Mouse (Mus musculus) forebrain, embryonic 16.5 days (tissue): ENCODE measurements at regions not wholly inside any gene's neighbourhood (a gene's known extent, or its start where the extent isn't known, plus 50 kb on each side); places are given as distances from the start of the nearest gene placed in this dataset.

ENCODE experiments used
- ATAC-seq: fragments of 200-750 bp; cut with Nextera tagmentation; 2 replicates; pipeline ENCODE4 v1.8.0; 2017; ENCODE audit warnings: mild to moderate bottlenecking, moderate library complexity
- H3K27ac ChIP-seq: fragments of 300-500 bp; sonication (generic); 2 replicates; pipeline ENCODE4 v1.5.1; 2014; ENCODE audit warnings: low read length, control low read depth
- H3K27me3 ChIP-seq: fragments of 300-500 bp; sonication (generic); replicated peaks from 2 replicates; pipeline ENCODE4 v1.6.1; 2014; ENCODE audit warnings: low read length; ENCODE audit not compliant: control insufficient read depth, insufficient read depth
- H3K36me3 ChIP-seq: fragments of 300-500 bp; sonication (generic); 2 replicates; pipeline ENCODE4 v1.6.1; 2014; ENCODE audit not compliant: control insufficient read depth, insufficient read depth
- H3K4me1 ChIP-seq: fragments of 300-500 bp; sonication (generic); replicated peaks from 2 replicates; pipeline ENCODE4 v1.6.1; 2014; ENCODE audit warnings: low read length; ENCODE audit not compliant: control insufficient read depth, insufficient read depth
- H3K4me2 ChIP-seq: fragments of 300-500 bp; sonication (generic); 2 replicates; pipeline ENCODE4 v1.6.1; 2014; ENCODE audit warnings: mild to moderate bottlenecking, low read length, control low read depth
- H3K4me3 ChIP-seq: fragments of 300-500 bp; sonication (generic); replicated peaks from 2 replicates; pipeline ENCODE4 v1.5.1; 2014; ENCODE audit warnings: mild to moderate bottlenecking, low read length, control low read depth
- H3K9ac ChIP-seq: fragments of 300-500 bp; sonication (generic); replicated peaks from 2 replicates; pipeline ENCODE4 v1.6.1; 2014; ENCODE audit warnings: low read depth, low read length, control low read depth
- H3K9me3 ChIP-seq: fragments of 300-500 bp; sonication (generic); 2 replicates; pipeline ENCODE4 v1.6.1; 2016; ENCODE audit warnings: low read length; ENCODE audit not compliant: control insufficient read depth
- WGBS: fragments of 180-500 bp; shearing (Covaris S2); extraction: QIAGEN DNeasy Blood & Tissue Kit; methylation state at CpG from one replicate; pipeline ENCODE4 v1.1.7; 2014; 5-methylcytosine and 5-hydroxymethylcytosine counted together

DNA sequence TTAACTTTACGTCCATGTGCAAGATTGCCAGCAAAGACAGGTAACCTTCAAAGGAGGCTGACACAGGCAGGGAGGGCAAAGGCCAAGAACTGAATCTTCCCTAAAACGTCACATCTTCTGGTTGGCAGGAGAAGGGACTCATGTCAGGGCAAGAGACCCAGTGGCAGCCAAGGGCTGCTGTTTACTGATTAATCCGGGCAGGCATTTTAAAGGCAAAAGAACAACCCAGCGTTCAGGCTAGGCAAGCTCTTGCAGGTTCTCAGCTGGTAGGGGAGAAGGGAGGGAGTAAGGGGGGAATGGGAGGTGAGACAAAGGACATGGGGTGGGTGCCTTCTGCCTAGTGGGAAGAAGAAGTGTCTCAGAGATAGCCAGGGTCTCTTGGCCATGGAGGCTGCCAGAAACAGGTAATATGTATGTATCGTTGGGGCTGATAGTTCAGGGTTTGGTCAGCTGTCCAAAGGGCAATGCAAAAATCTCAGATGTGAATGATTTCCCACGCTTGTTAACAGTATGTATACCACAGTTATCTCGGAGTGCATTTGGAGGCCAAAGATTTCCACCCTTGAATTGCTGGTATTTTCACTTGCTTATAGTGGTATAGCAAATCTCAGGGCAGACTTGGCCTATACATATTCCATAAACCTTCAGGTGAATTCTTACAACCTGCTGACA, 441.4 kb upstream of the Slc30a5 start:
- H3K4me2 ChIP-seq, result no peak overlapping the region
- no peak for ATAC-seq
- H3K27ac ChIP-seq, result no peak overlapping the region
- 0 out of 2 replicates have a peak, but pooled peaks cover 3% of the 10 kb centered on the region for H3K9me3 ChIP-seq
- H3K4me1 ChIP-seq, result no peaks in the 10 kb centered on the region
- H3K9ac ChIP-seq, result no peak overlapping the region
- H3K4me3 ChIP-seq, result no peak overlapping the region
- no peaks in the 10 kb centered on the region for H3K36me3 ChIP-seq
- WGBS, result 75% methylated on average over 7 of the region's 7 CpGs
- no peaks in the 10 kb centered on the region for H3K27me3 ChIP-seq

- Histone ChIP-seq H3K27ac (no peak overlapping the region), H3K27me3 (no peaks in the 10 kb centered on the region; the same call in 1 of the 2 replicates), H3K4me2 (no peak overlapping the region), H3K36me3 (no peaks in the 10 kb centered on the region), H3K4me1 (no peaks in the 10 kb centered on the region), H3K9ac (no peak overlapping the region), H3K9me3 (no peaks in the 10 kb centered on the region), H3K4me3 (no peak overlapping the region)
- WGBS, result 62% methylated on average over 7 of the region's 7 CpGs
- no peak for ATAC-seq
Observed at GRCm38 (mm10) chr13:101273321-101273720, 440.1 kb upstream of the Slc30a5 start.

GRCm38 (mm10) chr13:101253698-101254468, 420.7 kb upstream of the Slc30a5 start:
- Histone ChIP-seq H3K4me3 (no peak overlapping the region), H3K36me3 (no peaks in the 10 kb centered on the region), H3K4me2 (no peak overlapping the region), H3K4me1 (no peaks in the 10 kb centered on the region), H3K27ac (no peak overlapping the region), H3K9me3 (no peaks in the 10 kb centered on the region), H3K9ac (no peak overlapping the region), H3K27me3 (no peaks in the 10 kb centered on the region)
- ATAC-seq, result no peak
- 82% methylated on average over 5 of the region's 5 CpGs for WGBS

DNA sequence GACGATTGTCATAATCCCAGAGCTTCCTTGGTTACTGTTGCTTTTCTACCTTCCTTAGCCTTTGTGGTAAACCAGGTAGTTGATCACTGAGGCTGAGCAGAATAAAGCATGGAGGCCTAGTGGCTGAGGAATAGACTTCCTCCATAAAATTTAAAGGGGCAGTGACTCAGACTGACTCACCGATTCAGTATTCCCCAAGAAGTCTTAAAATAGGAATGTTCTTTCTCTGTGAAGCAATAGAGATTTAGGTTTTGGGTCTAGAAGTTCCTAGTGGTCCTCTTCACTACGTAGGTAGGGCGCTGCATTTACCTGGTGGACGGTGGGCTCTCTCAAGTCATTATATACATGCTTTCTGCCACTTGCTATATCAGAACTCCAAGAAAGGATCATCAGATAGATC, 416.1 kb upstream of the Slc30a5 start:
- ATAC-seq, result no peak
- Histone ChIP-seq H3K36me3 (no peaks in the 10 kb centered on the region), H3K4me2 (no peak overlapping the region)

GRCm38 (mm10) chr13:101244326-101244725, 411.1 kb upstream of the Slc30a5 start:
- no peak overlapping the region for H3K4me2 ChIP-seq
- no peak for ATAC-seq
- no peaks in the 10 kb centered on the region for H3K27me3 ChIP-seq
- H3K4me1 ChIP-seq, result no peaks in the 10 kb centered on the region
- H3K36me3 ChIP-seq, result no peaks in the 10 kb centered on the region
- H3K9me3 ChIP-seq, result no peaks in the 10 kb centered on the region
- 95% methylated on average over 3 of the region's 3 CpGs for WGBS
- H3K4me3 ChIP-seq, result no peak overlapping the region
- H3K9ac ChIP-seq, result no peak overlapping the region
- no peak overlapping the region for H3K27ac ChIP-seq

More for the DNA sequence above, 416.1 kb upstream of the Slc30a5 start:
- no peak overlapping the region for H3K9ac ChIP-seq
- no peaks in the 10 kb centered on the region for H3K9me3 ChIP-seq
- no peaks in the 10 kb centered on the region for H3K27me3 ChIP-seq
- 94% methylated on average over 5 of the region's 5 CpGs for WGBS
- H3K27ac ChIP-seq, result no peak overlapping the region
- no peaks in the 10 kb centered on the region for H3K4me1 ChIP-seq
- H3K4me3 ChIP-seq, result no peak overlapping the region

GRCm38 (mm10) chr13:101238860-101239259, 405.6 kb upstream of the Slc30a5 start:
- no peak overlapping the region for H3K9ac ChIP-seq
- H3K4me1 ChIP-seq, result peaks cover 8% of the 10 kb centered on the region
- H3K27me3 ChIP-seq, result no peaks in the 10 kb centered on the region
- H3K27ac ChIP-seq, result no peak overlapping the region
- ATAC-seq, result no peak
- no peak overlapping the region for H3K4me2 ChIP-seq
- H3K9me3 ChIP-seq, result no peaks in the 10 kb centered on the region
- no peak overlapping the region for H3K4me3 ChIP-seq
- H3K36me3 ChIP-seq, result no peaks in the 10 kb centered on the region

DNA sequence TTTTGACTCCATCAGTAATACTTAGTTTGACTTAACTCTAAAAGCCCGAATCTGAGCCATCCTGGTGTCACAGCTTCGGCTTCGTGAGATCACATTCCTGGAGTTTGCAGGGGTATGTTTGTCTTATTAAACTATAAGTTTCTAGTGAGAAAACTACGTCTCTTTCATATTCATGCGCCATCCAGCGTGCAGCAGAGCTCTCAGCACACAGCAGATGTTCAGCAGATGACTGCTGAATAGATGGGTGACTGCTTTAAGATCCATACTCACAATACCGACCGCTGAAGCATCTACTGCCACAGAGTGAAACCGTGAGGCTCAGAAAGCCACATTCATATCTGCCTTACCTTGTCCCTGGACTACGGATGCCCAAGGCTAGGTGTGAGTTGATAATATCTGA, 403.8 kb upstream of the Slc30a5 start:
- WGBS, result 79% methylated on average over 10 of the region's 10 CpGs
- Histone ChIP-seq H3K4me3 (no peak overlapping the region), H3K9ac (no peak overlapping the region), H3K9me3 (no peaks in the 10 kb centered on the region), H3K27me3 (no peaks in the 10 kb centered on the region), H3K36me3 (no peaks in the 10 kb centered on the region), H3K4me2 (no peak overlapping the region), H3K4me1 (peaks cover 18% of the 10 kb centered on the region), H3K27ac (no peak overlapping the region)
- ATAC-seq, result no peak

- Histone ChIP-seq H3K4me2 (no peak overlapping the region), H3K4me3 (no peak overlapping the region), H3K27ac (no peak overlapping the region), H3K27me3 (no peaks in the 10 kb centered on the region), H3K9ac (no peak overlapping the region), H3K36me3 (no peaks in the 10 kb centered on the region), H3K9me3 (no peaks in the 10 kb centered on the region), H3K4me1 (peaks cover 18% of the 10 kb centered on the region)
- ATAC-seq, result no peak
- 88% methylated on average over 4 of the region's 4 CpGs for WGBS
Observed at GRCm38 (mm10) chr13:101235846-101236245, 402.6 kb upstream of the Slc30a5 start.

DNA sequence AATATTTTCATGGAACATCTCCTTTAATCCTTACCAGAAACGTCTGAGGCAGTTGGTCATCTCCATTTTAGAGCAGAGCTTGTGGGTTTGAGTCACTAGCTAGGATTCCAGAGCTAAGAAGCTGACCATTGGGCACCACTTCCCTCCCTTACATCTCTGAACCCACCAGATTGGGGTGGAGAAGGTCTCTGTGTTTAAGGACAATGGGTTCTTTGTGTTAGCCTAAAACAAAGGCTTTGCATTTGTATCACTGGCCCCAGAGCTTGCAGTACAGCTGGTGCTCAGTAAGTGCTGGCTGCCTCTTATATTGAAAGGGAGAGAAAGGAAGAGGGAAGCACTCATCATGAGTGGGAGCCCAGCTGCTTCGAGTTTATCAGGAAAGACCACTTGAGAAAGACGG, 401.9 kb upstream of the Slc30a5 start:
- no peak overlapping the region for H3K4me3 ChIP-seq
- H3K4me2 ChIP-seq, result no peak overlapping the region
- no peaks in the 10 kb centered on the region for H3K36me3 ChIP-seq
- no peaks in the 10 kb centered on the region for H3K27me3 ChIP-seq
- no peak overlapping the region for H3K9ac ChIP-seq
- H3K27ac ChIP-seq, result no peak overlapping the region
- no peaks in the 10 kb centered on the region for H3K9me3 ChIP-seq
- H3K4me1 ChIP-seq, result peaks cover 18% of the 10 kb centered on the region
- WGBS, result 15% methylated on average over 3 of the region's 3 CpGs
- ATAC-seq, result no peak
